Mouse (Mus musculus): Measurements from ENCODE around the gene Fyn.

DNA sequence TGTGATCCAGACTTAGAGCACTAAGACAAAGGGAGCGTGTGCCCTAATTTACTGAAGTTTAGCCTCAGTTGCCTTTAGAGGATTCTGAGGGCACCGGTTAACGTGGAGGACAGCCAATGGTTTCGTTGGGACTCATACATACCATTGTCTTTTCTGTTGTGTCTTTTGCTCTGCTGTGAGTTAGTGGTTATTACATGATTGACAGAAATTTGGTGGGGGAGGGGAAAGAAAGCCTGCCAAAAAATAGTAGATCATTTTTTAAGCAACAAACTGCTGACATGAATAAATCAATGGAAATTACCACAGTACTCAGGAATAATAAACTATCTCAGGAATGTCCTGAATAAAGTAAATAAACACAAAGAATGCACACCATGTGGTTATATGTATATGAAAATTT is 117.3 kb downstream of the Fyn start:
- TF ChIP-seq MXI1 (IDR thresholded peaks at IDR 0.05; ENCODE audit: low read depth, low read length) (no peak), POLR2A (IDR thresholded peaks at IDR 0.05; ENCODE audit: low read depth, low read length) (no peak), MYC (IDR thresholded peaks at IDR 0.05; ENCODE audit: low read depth, low read length) (no peak), RAD21 (IDR thresholded peaks at IDR 0.05; ENCODE audit: low read depth, low read length) (no peak), KAT2A (IDR thresholded peaks at IDR 0.05; ENCODE audit: insufficient replicate concordance, low read length) (no peak), NELFE (IDR thresholded peaks at IDR 0.05; ENCODE audit: low read depth, low read length) (no peak), EP300 (IDR thresholded peaks at IDR 0.05; ENCODE audit: low read length) (no peak), MAZ (IDR thresholded peaks at IDR 0.05; ENCODE audit: low read depth, low read length) (no peak), RCOR1 (conservative IDR thresholded peaks at IDR 0.05; ENCODE audit: low read depth, low read length) (no peak), MAX (IDR thresholded peaks at IDR 0.05; ENCODE audit: low read length) (no peak), CTCF (conservative IDR thresholded peaks at IDR 0.05 in 1 of 2, IDR thresholded peaks at IDR 0.05 in 1 of 2; ENCODE audit: low read depth in 2 of 2, low read length in 2 of 2) (no peak)
